Mouse (Mus musculus) kidney, adult 11 months (tissue): Measurements from ENCODE around the gene Gm19426.

Experiments
- DNase-seq: peaks from one replicate; pipeline ENCODE4 v3.0.0; 2022

Gene Gm19426

GRCm38 (mm10) chr2:84716423-84717355 is 26.8 kb downstream of the Gm19426 start:
- no peak for DNase-seq

- peak; percentile 96 for DNase-seq
Measured at GRCm38 (mm10) chr2:84715562-84716361, 27.7 kb downstream of the Gm19426 start.

GRCm38 (mm10) chr2:84714811-84715561 is 28.5 kb downstream of the Gm19426 start, which contains the start of gene Zdhhc5:
Gene Zdhhc5, minus strand, starts transcription at chr2:84715180.
- peak; percentile 99 for DNase-seq

- DNase-seq = no peak
Measured at GRCm38 (mm10) chr2:84714422-84714810, 29.0 kb downstream of the Gm19426 start.

- DNase-seq = no peak
Measured at GRCm38 (mm10) chr2:84711898-84712297, 31.6 kb downstream of the Gm19426 start.

- no peak for DNase-seq
Measured at GRCm38 (mm10) chr2:84707523-84707922, 35.9 kb downstream of the Gm19426 start.

- no peak for DNase-seq
Measured at GRCm38 (mm10) chr2:84705295-84705694, 38.2 kb downstream of the Gm19426 start.

GRCm38 (mm10) chr2:84704329-84704728 is 39.1 kb downstream of the Gm19426 start:
- DNase-seq = no peak

GRCm38 (mm10) chr2:84703497-84703896 is 40.0 kb downstream of the Gm19426 start:
- DNase-seq = no peak

GRCm38 (mm10) chr2:84695007-84695695 is 48.3 kb downstream of the Gm19426 start:
- no peak for DNase-seq
